Mouse (Mus musculus): ENCODE data around the gene Prl5a1. TPM values are rescaled to one million over a fixed set of nuclear protein-coding genes. Genes with fewer than 3 reads are reported as not detected.

Prl5a1 gene
- total RNA-seq (2021): not detected
- long read RNA-seq, experiment 1: 0 reads
- long read RNA-seq, experiment 2, partial matches to known transcripts: 0 of 1 reads
- long read RNA-seq, experiment 2, other reads (novel, unspliced or antisense): 1 of 1 reads

DNA sequence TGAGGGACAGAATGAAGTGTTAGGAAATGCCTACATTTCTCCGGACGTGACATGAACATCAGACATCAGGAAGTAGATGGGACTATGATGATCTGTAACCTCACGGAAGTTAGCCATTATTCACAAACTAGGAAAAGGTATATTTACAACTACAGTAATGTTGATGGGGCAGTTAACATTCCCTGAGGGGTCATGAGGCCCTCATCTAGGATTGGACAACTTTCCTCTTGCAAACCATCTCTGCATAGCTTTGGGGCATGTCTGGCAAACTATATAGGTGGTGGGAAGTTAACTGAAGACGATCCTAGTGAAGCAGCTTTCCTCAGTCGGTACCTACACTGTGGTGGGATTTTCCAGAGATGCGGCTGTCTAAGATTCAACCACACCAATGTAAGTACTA is at the start of gene Prl5a1:
Gene Prl5a1, plus strand, starts transcription at position 301 of the 400 bp plus-strand sequence.
- no peak for DNase-seq (ENCODE audit: low spot score in 2 of 2)

DNA sequence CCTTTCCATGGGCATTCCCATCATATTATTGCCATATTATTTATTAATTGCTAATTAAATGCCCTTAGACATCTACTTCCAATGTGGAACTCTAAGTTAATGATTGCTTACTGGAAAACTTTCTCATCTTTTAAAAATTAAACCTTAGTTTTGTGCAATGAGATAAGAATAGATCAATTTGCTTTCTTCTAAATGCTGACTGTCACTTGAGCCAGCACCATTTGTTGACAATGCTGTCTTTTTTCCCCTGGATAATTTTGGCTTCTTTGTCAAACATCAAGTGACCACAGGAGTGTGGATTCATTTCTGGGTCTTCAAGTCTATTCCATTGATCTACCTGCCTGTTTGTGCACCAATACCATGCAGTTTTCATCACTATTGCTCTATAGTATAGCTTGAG is 46.1 kb upstream of the Prl5a1 start:
- no peak for DNase-seq (ENCODE audit: low spot score in 2 of 2)
- intact Hi-C loops (cut with DNase I): no loop called here

More for the DNA sequence above, at the start of gene Prl5a1:
- intact Hi-C loops (cut with DNase I): no loop called here

DNA sequence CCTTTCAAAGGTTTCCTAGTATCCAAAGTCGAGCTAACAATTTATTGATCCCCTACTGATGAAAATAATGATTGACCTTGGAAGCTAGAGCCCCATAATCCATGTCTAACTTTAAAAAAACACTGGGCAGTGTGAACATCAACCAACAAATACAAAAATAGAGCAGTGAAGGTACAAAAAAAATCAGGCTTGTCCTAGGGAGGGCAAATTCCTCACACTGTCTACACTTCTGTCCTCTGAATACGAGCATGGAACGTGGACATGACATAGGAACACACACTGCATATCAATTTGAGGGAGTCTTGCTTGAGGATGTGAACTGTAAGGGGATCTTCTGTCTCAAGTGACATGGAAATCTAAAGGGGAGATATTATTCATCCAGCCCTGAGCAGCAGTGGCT is 33.7 kb upstream of the Prl5a1 start:
- intact Hi-C loops (cut with DNase I): no loop called here
- no peak for DNase-seq (ENCODE audit: low spot score in 2 of 2)

DNA sequence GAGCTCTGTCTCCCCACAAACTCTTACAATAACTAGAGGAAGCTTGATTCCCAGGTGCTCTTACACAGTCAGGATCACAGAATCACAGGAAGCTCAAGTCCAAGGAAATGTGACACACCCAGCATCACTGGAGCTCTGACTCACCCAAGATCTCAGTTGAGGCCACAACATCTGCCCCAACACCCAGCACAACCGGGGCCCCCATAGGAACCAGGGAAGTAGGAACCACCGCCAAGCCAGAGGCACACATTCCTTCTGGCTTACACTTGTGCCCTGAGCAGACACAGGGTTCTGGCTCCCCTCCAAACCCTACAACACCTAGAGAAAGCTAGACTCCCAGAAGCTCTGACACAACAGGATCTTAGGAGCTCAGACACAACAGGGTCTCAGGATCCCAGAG is 9.5 kb upstream of the Prl5a1 start:
- intact Hi-C loops (cut with DNase I): no loop called here

DNA sequence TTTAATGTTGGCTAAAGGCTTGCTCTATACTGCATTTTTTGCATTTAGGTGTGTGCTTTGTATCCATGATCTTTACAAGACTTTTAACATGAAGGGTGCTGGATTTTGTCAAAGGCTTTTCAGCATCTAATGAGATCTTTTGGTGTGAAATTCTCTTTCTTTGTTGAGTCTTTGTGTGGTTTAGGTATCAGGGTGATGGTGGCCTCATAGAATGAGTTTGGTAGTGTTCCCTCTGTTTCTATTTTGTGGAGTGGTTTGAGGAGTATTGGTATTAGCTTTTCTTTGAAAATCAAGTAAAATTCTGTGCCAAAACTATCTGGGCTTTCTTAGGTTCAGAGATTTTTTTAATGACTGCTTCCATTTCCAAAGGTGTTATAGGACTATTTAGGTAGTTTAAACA is 6.5 kb upstream of the Prl5a1 start:
- DNase-seq (ENCODE audit: low spot score in 2 of 2): no peak
- intact Hi-C loops (cut with DNase I): no loop called here

More for the DNA sequence above, 9.5 kb upstream of the Prl5a1 start:
- no peak for DNase-seq (ENCODE audit: low spot score in 2 of 2)

Other genes with a start within 250 kb of the Prl5a1 start
- not detected for gene Prl4a1, start 126.3 kb upstream of the Prl5a1 start, total RNA-seq (2021)
- 10 to 100 TPM; 72.9 to 73.9 TPM for gene Gm11361, start 115.0 kb downstream of the Prl5a1 start, total RNA-seq (2021)

Data from left cerebral cortex, postnatal 14 days (tissue).